Mouse (Mus musculus) lung, postnatal 10 days (tissue): ENCODE data around the gene Rab40c.
"Not testable (repeated sequence)": the region's sequence is repeated elsewhere in the genome, so short reads cannot be mapped to it uniquely, and the experiment has no call there.

Source experiments
- DNase-seq: peaks from one replicate; pipeline ENCODE4 v3.0.0; 2021

Rab40c gene

DNA sequence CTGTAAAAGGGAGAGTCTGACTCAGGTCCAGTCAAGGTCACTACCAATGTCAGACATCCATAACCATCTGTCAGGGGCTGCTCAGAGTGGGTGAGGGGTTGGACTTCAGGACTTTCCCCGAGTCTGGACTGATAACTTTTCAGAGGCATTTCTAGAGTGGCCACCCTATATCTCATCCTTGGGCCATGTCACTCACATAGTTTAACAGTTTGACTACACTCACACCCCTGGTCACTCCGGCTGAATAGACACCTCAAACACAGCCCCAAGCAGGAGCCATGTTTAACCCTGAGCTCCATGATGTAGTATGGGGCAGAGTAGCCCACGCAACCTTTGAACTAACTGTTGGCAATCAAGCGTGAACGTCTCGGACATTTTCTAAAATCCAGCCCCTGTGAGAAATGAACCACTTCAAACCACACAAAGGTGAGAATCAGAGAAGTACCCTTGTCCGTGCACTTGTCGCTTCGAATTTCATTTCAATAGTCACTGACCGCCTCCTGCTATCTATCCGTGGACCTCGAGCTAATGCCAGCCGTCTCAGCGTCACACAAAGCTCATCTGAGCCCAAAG is 45.3 kb downstream of the Rab40c start:
- DNase-seq, result no peak

GRCm38 (mm10) chr17:25873405-25874147 is 46.0 kb downstream of the Rab40c start:
- DNase-seq, result no peak

- DNase-seq, result no peak
These were observed 46.9 kb downstream of the Rab40c start for GRCm38 (mm10) chr17:25872676-25873075.

- not testable (repeated sequence) for DNase-seq
These were observed 48.0 kb downstream of the Rab40c start for GRCm38 (mm10) chr17:25871566-25871965.

- DNase-seq, result no peak
These were observed 49.6 kb downstream of the Rab40c start for GRCm38 (mm10) chr17:25869954-25870353.

DNA sequence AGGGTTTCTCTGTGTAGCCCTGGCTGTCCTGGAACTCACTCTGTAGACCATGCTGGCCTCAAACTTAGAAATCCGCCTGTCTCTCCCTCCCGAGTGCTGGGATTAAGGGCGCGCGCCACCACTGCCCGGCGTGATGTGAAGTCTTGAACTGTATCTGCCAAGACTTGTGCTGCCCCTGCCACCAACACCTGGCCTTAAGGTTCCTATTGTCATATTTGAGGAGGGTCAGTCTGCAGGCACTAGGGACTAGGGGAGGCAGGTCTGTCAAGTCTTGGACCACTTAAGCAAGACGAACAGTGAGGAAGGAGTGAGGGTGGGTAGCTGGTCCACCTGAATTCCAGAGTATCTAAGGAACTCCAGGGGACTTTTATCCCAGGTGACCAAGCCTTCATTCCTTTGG is 50.0 kb downstream of the Rab40c start:
- no peak for DNase-seq

GRCm38 (mm10) chr17:25868601-25869191 is 50.8 kb downstream of the Rab40c start, which contains the start of gene Mcrip2:
Mcrip2 (minus strand) TSS chr17:25868764.
- peak; percentile 91 for DNase-seq

DNA sequence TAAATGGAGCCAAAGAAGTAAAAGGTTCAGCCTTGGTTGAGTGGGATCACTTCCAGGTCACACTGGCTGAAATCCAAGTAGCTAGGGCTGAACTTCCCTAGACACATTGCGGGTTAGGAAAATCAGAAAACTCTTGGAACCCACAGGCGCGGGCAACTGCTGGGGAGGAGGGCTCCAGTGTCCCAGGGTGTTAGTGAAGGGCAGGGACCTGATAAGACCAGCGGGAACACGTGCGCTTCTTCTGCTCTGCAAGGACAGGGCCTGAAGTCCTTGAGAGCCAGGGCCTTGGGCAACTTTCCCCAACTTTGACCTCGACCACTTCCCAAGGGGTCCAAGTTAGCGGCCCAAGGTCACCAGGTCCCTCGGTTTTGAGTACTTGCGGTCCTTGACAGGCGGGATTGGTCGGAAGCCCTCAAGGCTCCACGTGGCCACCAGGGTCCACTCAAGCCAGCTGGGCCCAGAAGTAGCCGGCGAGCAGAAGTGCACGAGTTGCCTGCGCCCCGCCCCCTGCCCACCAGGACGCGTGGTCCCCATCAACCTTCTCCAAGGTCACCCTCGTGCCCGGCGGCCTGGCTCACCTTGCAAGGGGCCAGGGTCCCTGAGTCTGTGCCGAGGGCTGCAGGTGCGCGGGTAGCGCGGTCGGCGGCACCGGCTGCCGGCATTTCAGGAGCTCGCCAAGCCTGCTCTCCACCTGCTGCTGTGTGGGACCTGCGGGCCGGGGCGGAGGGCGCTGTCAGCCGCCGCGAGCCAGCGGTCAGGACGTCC is 51.5 kb downstream of the Rab40c start:
- DNase-seq, result peak; percentile 59

GRCm38 (mm10) chr17:25867509-25867835 is 52.1 kb downstream of the Rab40c start:
- no peak for DNase-seq

DNA sequence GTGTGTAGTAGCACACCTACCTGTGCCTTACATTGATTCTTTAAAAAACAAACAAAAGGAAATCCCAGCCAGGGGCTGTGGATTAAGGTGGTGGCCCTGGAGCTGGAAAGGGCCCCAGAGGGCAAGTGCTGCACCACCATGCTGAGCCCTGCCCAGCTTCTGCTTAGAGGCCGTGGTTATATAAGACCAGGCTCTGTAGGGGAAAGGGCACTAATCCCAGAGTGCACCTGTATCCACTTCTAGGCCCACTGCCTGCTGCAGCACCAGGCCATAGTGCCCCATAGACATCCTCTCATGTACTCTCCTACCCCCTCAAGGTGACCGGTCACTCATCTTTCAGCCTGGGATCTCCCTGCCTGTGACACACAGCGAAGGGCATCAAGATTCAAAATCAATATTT is 53.4 kb downstream of the Rab40c start:
- no peak for DNase-seq

GRCm38 (mm10) chr17:25865288-25865687 is 54.2 kb downstream of the Rab40c start:
- DNase-seq, result no peak

DNA sequence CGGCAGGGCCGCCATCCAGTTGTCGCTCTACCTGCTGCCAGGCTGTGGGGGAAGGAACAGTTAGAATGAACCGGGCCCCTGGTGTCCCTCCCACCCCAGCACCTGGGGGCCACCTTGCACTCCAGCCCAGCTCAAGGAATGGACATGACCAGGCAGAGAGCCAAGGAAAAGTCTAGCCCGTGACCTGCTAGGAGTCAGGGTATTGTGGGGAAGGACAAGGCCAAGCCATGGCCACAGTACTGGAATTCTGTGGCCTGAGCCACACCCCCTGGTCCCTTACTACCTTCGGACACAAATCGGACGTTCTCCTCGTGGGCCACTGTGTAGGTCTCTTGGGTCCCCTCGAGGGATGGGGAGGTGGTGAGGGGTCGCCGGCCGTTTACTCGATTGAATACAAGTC is 55.2 kb downstream of the Rab40c start:
- no peak for DNase-seq

GRCm38 (mm10) chr17:25863681-25864080 is 55.8 kb downstream of the Rab40c start:
- no peak for DNase-seq

- DNase-seq, result no peak
These were observed 57.6 kb downstream of the Rab40c start for GRCm38 (mm10) chr17:25861704-25862612.

- DNase-seq, result peak; percentile 94
These were observed 58.5 kb downstream of the Rab40c start, which contains the start of gene Wdr90 for GRCm38 (mm10) chr17:25860832-25861703. Wdr90 (minus strand) TSS chr17:25861501.

GRCm38 (mm10) chr17:25860229-25860628 is 59.3 kb downstream of the Rab40c start:
- DNase-seq, result no peak

GRCm38 (mm10) chr17:25844396-25844901 is 75.1 kb downstream of the Rab40c start, which contains the start of gene Rhot2:
Rhot2 (minus strand) TSS chr17:25844851.
- DNase-seq, result peak; percentile 98

- DNase-seq, result no peak
These were observed 75.7 kb downstream of the Rab40c start for GRCm38 (mm10) chr17:25843636-25844395.

GRCm38 (mm10) chr17:25843122-25843521 is 76.4 kb downstream of the Rab40c start:
- DNase-seq, result no peak

DNA sequence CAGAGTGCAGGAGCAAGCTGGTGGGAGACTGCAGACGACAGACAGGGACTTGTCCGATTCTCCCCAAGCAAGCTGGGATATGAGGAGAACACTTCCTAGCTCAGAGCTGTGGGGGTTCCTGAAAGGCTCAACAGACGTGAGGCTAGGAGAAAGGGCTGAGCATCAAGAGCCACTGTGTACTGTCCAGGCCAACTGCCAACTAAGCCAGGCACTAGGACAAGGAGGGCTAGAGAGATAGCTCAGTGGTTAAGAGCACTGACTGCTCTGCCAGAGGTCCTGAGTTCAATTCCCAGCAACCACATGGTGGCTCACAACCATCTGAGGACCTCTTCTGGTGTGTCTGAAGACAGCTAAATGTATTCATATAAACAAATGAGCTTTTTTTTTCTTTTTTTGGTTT is 77.0 kb downstream of the Rab40c start:
- DNase-seq, result no peak
